Mouse (Mus musculus) midbrain, embryonic 11.5 days (tissue): ENCODE results near the gene Slc43a2. TPM values are rescaled to one million over a fixed set of nuclear protein-coding genes. Genes with fewer than 3 reads are reported as not detected.

Experiments
- ATAC-seq: fragments of 200-750 bp; cut with Nextera tagmentation; 2 replicates; pipeline ENCODE4 v1.8.0; 2017; ENCODE audit warnings: moderate TSS enrichment, moderate library complexity; ENCODE audit not compliant: low FRiP score
- DNase-seq: peaks from one replicate; pipeline ENCODE4 v3.0.0; 2015; ENCODE audit warnings: low spot score; ENCODE audit errors: missing footprints
- H3K27ac ChIP-seq: fragments of 300-500 bp; sonication (generic); 2 replicates; pipeline ENCODE4 v1.5.1; 2014; ENCODE audit warnings: low read depth, low read length
- H3K27me3 ChIP-seq: fragments of 300-500 bp; sonication (generic); 2 replicates; pipeline ENCODE4 v1.6.1; 2014; ENCODE audit warnings: mild to moderate bottlenecking, low read length, moderate library complexity, mixed read lengths; ENCODE audit not compliant: control insufficient read depth, insufficient read depth
- H3K36me3 ChIP-seq: fragments of 300-500 bp; sonication (generic); 2 replicates; pipeline ENCODE4 v1.6.1; 2014; ENCODE audit warnings: mild to moderate bottlenecking, low read length, moderate library complexity, mixed read lengths; ENCODE audit not compliant: control insufficient read depth, insufficient read depth
- H3K4me1 ChIP-seq: fragments of 300-500 bp; sonication (generic); 2 replicates; pipeline ENCODE4 v1.6.1; 2014; ENCODE audit warnings: low read length; ENCODE audit not compliant: control insufficient read depth, insufficient read depth
- H3K4me2 ChIP-seq: fragments of 300-500 bp; sonication (generic); 2 replicates; pipeline ENCODE4 v1.6.1; 2014; ENCODE audit warnings: mild to moderate bottlenecking, moderate library complexity
- H3K4me3 ChIP-seq: fragments of 300-500 bp; sonication (generic); 2 replicates; pipeline ENCODE4 v1.5.1; 2014; ENCODE audit warnings: low read depth, low read length
- H3K9ac ChIP-seq: fragments of 300-500 bp; sonication (generic); 2 replicates; pipeline ENCODE4 v1.6.1; 2014; ENCODE audit warnings: low read length
- H3K9me3 ChIP-seq: fragments of 300-500 bp; sonication (generic); 2 replicates; pipeline ENCODE4 v1.6.1; 2016; ENCODE audit warnings: low read length; ENCODE audit not compliant: control insufficient read depth
- WGBS: fragments of 180-500 bp; shearing (Covaris S2); extraction: QIAGEN DNeasy Blood & Tissue Kit; methylation state at CpG from one replicate; pipeline ENCODE4 v1.1.7; 2014; 5-methylcytosine and 5-hydroxymethylcytosine counted together
- polyA plus RNA-seq: library from polyadenylated mRNA; unstranded; fragments of >200 nt; fragmentation: Nextera tagmentation; extraction: Ambion mirVana; gene quantifications from 2 replicates; pipeline ENCODE4 v1.2.1, GENCODE M21; 2014

The Slc43a2 gene
- polyA plus RNA-seq, 1 experiment from 2014 or later, result 3.7 TPM

DNA sequence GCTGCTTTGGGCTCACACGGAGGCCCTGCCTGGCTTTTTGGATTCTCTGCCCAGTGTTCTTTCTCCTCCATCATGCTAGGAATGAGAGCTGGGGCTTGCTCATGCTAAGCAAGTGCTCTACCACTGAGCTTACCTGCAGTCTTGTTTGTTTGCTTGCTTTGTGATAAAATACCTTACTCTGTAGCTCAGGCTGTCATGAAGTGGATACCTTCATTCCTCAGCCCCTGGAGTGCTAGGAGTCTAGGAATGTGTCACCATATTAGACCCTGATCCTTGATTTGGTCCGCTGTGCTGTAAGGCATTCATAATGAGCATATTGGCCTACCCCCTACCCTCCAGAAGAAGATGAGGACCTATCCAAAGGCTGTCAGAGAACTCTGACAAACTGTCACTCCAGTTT is 8.7 kb upstream of the Slc43a2 start:
- 89% methylated on average over 2 of the region's 2 CpGs for WGBS
- Histone ChIP-seq H3K4me2 (no peak overlapping the region), H3K9ac (no peak overlapping the region), H3K4me1 (no peaks in the 10 kb centered on the region), H3K27me3 (no peaks in the 10 kb centered on the region), H3K4me3 (no peak overlapping the region), H3K27ac (no peak overlapping the region), H3K9me3 (no peaks in the 10 kb centered on the region), H3K36me3 (no peaks in the 10 kb centered on the region)
- DNase-seq (no peak), ATAC-seq (no peak)

DNA sequence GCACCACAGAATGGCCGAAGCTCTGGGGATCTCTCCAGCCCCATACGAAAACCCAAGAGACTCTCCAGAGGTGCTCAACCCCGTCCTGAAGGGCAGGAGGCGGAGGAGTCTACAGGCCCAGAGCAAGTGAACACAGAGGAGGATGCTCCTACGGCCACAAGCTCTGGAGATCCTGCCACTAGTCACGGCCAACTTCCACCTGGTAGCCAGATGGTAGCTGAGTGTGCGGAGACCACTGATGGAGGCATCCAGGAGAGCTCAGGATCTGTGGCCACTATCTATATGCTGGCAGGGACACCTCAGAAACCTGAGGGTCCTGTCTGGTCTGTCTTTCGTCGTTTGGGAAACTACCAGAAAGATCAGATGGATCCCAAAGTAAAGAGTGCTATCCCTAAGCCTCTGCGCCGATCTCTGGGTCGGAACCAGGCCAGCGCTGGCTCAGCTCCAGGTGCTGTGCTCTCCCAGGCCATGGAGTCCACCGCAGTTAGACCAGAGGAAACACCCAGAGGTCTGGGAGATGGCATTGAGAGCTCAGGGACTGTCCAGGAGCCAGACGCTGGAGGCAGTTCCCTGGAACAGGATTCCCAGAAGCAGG is 5.9 kb upstream of the Slc43a2 start:
- Histone ChIP-seq H3K4me2 (no peak overlapping the region), H3K9me3 (no peaks in the 10 kb centered on the region), H3K9ac (no peak overlapping the region), H3K27me3 (no peaks in the 10 kb centered on the region), H3K4me3 (no peak overlapping the region), H3K27ac (no peak overlapping the region), H3K4me1 (no peaks in the 10 kb centered on the region), H3K36me3 (no peaks in the 10 kb centered on the region)
- no peak for ATAC-seq
- no peak for DNase-seq
- WGBS, result 85% methylated on average over 15 of the region's 15 CpGs

DNA sequence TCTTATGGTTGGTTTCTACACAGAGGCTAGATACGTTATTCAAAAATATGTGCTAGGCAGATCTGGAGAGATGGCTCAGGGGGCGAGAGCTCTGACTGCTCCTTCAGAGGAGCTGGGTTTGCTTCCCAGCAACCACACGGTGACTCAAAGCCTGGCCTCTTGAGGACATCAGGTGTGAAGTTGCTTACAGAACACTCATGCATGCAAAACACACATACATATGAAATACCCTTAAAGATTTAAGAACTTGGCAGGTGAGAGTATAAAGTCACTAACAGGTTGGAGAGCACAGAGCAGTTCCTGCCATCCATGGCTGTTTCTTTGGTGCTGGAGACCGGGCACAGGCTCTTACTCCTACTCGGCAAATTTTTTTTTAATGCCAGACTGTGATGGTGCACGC is 4.6 kb upstream of the Slc43a2 start:
- H3K9me3 ChIP-seq, result no peaks in the 10 kb centered on the region
- H3K27ac ChIP-seq, result no peak overlapping the region
- H3K9ac ChIP-seq, result no peak overlapping the region
- no peaks in the 10 kb centered on the region for H3K27me3 ChIP-seq
- H3K4me3 ChIP-seq, result no peak overlapping the region
- ATAC-seq, result no peak
- no peaks in the 10 kb centered on the region for H3K4me1 ChIP-seq
- DNase-seq, result no peak
- H3K4me2 ChIP-seq, result no peak overlapping the region
- WGBS, result 87% methylated on average over 6 of the region's 6 CpGs
- H3K36me3 ChIP-seq, result no peaks in the 10 kb centered on the region

DNA sequence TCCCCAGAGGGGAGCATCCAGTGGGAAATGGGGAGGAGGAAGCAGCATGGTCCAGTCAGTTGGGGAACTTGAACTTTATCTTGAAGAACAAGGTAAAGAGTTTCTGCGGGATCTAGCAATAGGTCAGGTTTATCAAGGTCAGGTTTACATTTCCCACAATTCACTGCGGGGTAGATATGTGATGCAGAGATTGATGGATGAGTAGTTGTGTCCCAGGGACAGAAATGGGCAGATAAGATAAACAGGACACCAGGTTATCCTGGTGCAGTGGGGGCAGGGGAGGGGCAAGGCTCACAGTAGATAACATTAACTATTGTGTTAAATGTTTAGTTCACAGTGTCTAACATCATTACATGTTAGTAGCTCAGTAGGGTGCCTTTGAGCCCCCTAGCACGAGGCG is 1.7 kb upstream of the Slc43a2 start:
- ATAC-seq, result no peak

DNA sequence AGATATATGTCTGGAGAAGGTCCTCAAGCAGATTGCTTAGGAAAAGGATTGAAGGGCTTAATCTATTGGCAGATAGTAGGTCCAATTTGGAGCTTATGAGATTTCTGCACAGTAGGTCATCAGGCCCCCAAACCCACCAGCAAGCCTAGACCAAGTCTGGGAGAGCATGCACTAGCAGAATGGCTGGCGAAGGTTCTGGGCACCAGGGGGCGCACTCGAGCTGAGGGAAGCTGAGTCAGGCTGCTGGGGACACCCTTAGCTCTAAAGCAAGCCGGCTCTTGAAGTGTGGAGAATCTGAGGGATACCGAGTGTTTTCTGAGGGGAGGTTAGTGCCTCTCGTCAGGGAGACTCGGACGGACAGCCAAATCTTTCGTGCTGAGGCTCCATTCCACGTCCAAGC is 1.2 kb upstream of the Slc43a2 start:
- WGBS, result 0% methylated on average over 10 of the region's 10 CpGs
- H3K36me3 ChIP-seq, result no peaks in the 10 kb centered on the region

More for the DNA sequence above, 1.7 kb upstream of the Slc43a2 start:
- Histone ChIP-seq H3K4me3 (no peak overlapping the region), H3K4me2 (no peak overlapping the region), H3K9me3 (no peaks in the 10 kb centered on the region), H3K27me3 (no peaks in the 10 kb centered on the region), H3K9ac (no peak overlapping the region), H3K4me1 (peaks cover 5% of the 10 kb centered on the region), H3K27ac (no peak overlapping the region), H3K36me3 (no peaks in the 10 kb centered on the region)
- 52% methylated on average over 4 of the region's 4 CpGs for WGBS
- DNase-seq, result no peak

DNA sequence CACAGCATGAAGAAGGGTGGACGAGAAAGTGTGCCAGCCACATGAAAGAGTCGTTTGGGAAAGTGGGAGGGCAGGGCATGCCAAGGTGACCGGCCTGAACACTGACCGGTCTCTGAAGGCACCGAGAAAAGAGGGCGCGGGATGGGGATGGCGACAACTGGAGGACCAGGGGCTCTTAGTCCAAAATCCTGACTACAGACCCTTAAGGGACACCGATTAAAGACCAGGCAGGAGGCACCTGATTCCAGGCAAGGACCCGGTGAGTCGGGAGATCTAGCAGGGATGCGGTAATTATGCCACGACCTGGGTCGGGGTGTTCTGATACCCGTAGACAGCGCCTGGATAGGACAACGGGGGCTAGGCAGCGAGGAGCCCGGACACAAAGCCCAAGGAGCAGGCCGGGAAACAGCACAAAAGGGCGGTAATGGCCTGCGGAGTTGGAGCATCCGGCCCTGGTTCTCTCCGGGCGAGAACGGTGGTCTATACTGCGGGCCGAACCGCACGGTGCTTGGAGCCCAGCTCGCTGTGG is 585 bp upstream of the Slc43a2 start:
- peak; percentile 95 for DNase-seq
- Histone ChIP-seq H3K27ac (peak overlapping the region; percentile 86), H3K27me3 (no peaks in the 10 kb centered on the region), H3K4me2 (peak overlapping the region; percentile 99), H3K9ac (peak overlapping the region; percentile 95), H3K36me3 (no peaks in the 10 kb centered on the region), H3K9me3 (no peaks in the 10 kb centered on the region), H3K4me1 (peaks cover 5% of the 10 kb centered on the region), H3K4me3 (peak overlapping the region; percentile 74)
- WGBS, result 0% methylated on average over 31 of the region's 31 CpGs
- ATAC-seq, result peak; percentile 20; the same call in 1 of the 2 replicates

More for the DNA sequence above, 1.2 kb upstream of the Slc43a2 start:
- peaks cover 5% of the 10 kb centered on the region for H3K4me1 ChIP-seq
- 0 out of 2 replicates have a peak overlapping the region, but pooled peaks have one; percentile 86 for H3K27ac ChIP-seq
- DNase-seq (peak; percentile 100), ATAC-seq (peak; percentile 52)
- peak overlapping the region; percentile 99 for H3K4me2 ChIP-seq
- no peaks in the 10 kb centered on the region for H3K9me3 ChIP-seq
- H3K27me3 ChIP-seq, result no peaks in the 10 kb centered on the region
- peak overlapping the region; percentile 95 for H3K9ac ChIP-seq
- peak overlapping the region; percentile 74 for H3K4me3 ChIP-seq

DNA sequence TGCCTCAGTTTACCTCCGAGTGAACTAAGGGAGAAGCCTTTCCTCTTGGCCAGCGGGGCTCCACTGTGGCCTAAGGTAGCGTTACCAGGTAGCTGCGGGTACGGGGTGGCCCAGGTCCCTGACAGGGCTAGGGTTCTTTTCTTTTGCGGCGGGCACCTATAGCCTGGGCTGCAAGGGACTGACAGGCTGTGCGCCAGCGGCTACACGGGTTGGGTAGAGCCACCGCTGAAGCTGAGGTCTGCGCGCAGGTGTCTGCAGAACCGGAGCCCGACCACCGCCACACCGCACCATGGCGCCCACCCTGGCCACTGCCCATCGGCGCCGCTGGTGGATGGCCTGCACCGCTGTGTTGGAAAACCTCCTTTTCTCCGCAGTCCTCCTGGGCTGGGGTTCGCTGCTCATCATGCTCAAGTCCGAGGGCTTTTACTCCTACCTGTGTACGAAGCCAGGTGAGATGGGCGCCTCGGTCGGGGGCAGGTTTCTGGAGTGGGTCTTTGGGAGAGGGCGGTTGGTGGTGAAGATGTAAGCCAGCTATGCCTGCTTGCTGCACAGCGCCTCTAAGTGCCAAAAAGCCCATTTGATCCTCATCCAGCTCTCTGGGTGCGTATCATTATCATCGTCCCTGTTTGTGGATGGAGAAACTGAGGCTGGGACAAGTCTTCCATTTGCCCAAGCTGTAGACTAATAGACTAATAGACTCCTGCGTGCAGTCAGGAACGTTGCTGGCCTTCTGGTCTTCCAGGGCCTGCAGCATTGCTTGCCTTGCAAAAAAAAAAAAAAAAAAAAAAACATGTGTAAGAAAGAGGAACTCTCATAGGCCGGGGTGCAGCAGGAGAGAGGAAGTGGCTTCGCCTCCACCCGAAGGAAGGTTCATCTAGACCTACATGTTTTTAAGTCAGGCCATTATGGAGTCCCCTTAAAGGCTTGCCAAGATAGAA is 1.1 kb downstream of the Slc43a2 start:
- Histone ChIP-seq H3K9me3 (no peaks in the 10 kb centered on the region), H3K27me3 (no peaks in the 10 kb centered on the region), H3K4me3 (peak overlapping the region; percentile 74), H3K4me1 (peaks cover 5% of the 10 kb centered on the region), H3K9ac (peak overlapping the region; percentile 95), H3K27ac (no peak overlapping the region; the same call in 1 of the 2 replicates), H3K36me3 (no peaks in the 10 kb centered on the region), H3K4me2 (peak overlapping the region; percentile 99)
- DNase-seq (peak; percentile 90), ATAC-seq (no peak)
- whole genome bisulfite sequencing, result 16% methylated on average over 38 of the region's 38 CpGs

DNA sequence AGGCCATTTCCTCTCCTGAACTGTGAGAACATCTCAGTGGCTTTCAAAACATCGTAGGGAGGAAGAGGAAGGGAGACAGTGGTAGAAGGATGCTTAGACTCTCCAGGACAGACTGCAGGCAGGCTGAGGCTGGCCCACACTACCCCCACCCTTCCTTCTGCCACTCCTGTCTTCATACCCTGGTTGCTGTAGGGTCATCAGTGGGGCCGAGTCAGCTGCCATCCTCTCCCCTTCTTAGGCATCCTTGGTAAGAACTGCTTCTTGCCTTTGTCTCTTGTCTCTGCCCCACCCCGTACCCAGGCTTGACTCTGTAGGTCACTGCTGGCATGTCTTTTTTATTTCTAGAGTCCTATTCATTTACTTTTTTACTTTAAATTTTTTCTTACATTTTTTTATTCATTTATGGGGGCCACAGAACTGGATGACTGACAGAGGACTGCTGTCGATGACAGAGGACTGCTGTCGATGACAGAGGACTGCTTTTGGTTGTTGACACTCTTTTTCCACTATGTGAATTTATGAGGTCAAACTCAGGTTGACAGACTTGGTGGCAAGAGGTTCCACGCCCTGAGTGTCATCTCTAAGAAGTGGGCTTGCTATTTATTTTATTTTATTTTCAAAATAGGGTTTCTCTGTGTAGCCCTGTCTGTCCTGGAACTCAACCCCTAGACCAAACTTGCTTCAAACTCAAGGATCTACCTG is 2.0 kb downstream of the Slc43a2 start:
- H3K9ac ChIP-seq, result no peak overlapping the region
- WGBS, result 82% methylated on average over 6 of the region's 6 CpGs
- no peaks in the 10 kb centered on the region for H3K36me3 ChIP-seq
- H3K4me1 ChIP-seq, result peaks cover 5% of the 10 kb centered on the region
- no peaks in the 10 kb centered on the region for H3K27me3 ChIP-seq
- H3K9me3 ChIP-seq, result no peaks in the 10 kb centered on the region
- no peak overlapping the region for H3K27ac ChIP-seq
- DNase-seq (no peak), ATAC-seq (no peak)
- H3K4me3 ChIP-seq, result no peak overlapping the region
- peak overlapping the region; percentile 99; the same call in 1 of the 2 replicates for H3K4me2 ChIP-seq
